Mouse (Mus musculus) B cell, adult (primary cell): ENCODE measurements around the gene Mt3. TPM values are rescaled to one million over a fixed set of nuclear protein-coding genes. Genes with fewer than 3 reads are reported as not detected.

Experiments used
- total RNA-seq: library from RNA; stranded (reverse); gene quantifications from 4 replicates; pipeline ENCODE4 v1.2.4, GENCODE M21; 2023; ENCODE audit not compliant: inconsistent age

Mt3 gene
- total RNA-seq = not detected in 4 replicates

DNA sequence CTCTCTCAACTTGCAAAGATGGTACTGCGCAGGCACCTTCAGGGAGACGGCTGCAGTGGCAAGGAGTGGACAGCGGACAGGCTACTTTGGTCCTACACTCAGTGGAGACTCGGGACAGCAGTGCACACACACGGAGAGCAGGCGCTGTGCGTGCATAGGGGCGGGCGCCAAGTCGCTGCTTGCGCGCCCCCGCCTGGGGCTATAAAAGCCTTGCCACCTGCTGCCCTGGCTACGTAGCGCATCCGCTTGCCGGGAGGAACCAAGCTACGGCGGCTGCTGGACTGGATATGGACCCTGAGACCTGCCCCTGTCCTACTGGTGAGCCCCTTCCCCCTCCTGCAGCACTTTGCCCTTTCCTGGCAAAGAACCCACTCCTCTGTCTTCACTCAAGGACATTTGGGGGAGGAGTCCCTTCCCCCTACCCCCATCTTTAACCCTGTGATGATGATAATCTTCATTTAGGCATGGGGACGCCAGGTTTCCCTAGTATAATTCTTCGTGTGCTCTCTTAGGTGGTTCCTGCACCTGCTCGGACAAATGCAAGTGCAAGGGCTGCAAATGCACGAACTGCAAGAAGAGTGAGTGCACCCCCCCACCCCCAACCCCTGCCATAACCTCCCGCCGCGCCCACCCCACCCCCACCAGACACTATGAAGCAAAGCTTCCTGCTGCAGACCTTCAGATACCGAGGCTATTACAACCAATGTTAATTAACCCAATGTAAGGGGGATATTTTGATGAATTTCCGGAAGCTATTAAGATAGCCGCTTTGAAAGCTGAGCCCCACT is at the start of gene Mt3:
Gene Mt3, plus strand, starts transcription at position 95 of the 788 bp plus-strand sequence.

DNA sequence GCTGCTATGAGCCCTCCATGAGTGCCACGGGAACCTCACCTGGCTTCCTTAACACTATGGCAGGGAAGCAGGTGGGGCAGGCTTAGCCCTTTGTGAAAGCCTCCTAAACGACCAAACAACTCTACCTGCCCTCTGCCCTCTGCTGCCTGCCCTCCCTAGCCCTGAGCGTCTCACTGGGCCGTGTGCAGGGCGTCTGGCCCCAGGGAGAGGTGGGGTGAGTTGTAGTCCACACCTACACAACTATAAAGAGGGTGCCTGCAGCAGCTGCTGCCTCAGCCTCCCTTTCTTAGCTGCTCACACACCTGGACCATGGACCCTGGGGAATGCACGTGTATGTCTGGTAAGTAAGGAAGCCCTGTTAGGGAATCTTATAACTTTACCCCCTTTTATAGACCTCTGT is 15.5 kb upstream of the Mt3 start, which contains the start of gene Mt4:
Gene Mt4, plus strand, starts transcription at position 265 of the 400 bp plus-strand sequence.

GRCm38 (mm10) chr8:94172075-94172808 is 19.8 kb downstream of the Mt3 start, which contains the start of gene Mt2:
Mt2 (plus strand) TSS chr8:94172664.

GRCm38 (mm10) chr8:94178857-94179712 is 26.7 kb downstream of the Mt3 start, which contains the start of gene Mt1:
Mt1 (plus strand) TSS chr8:94179082.

Other genes with a start within 250 kb of the Mt3 start
- 71.8 to 79.4 TPM (median 78.0 TPM) in 4 replicates for gene Amfr, start 139.8 kb upstream of the Mt3 start, total RNA-seq
- 43.4 to 52.6 TPM (median 48.3 TPM) in 4 replicates for gene Nudt21, start 115.6 kb upstream of the Mt3 start, total RNA-seq
- gene Ogfod1, start 115.4 kb upstream of the Mt3 start, total RNA-seq = 13.1 to 20.6 TPM (median 19.4 TPM) in 4 replicates
- gene Bbs2, start 53.7 kb upstream of the Mt3 start, total RNA-seq = 19.4 to 20.9 TPM (median 20.6 TPM) in 4 replicates
- gene Mt4, start 15.4 kb upstream of the Mt3 start, total RNA-seq = not detected in 4 replicates
- gene Mt2, start 20.1 kb downstream of the Mt3 start, total RNA-seq = 1.6 to 2.5 TPM (median 1.7 TPM) in 3 of 4 replicates, not detected in the other
- 6.3 to 11.5 TPM (median 8.3 TPM) in 4 replicates for gene Mt1, start 26.5 kb downstream of the Mt3 start, total RNA-seq
- gene Nup93, start 62.0 kb downstream of the Mt3 start, total RNA-seq = 30.9 to 35.4 TPM (median 34.1 TPM) in 4 replicates
- 1.7 to 2.2 TPM (median 2.1 TPM) in 4 replicates for gene Slc12a3, start 176.6 kb downstream of the Mt3 start, total RNA-seq
- 245 to 283 TPM (median 269 TPM) in 4 replicates for gene Herpud1, start 233.8 kb downstream of the Mt3 start, total RNA-seq